Mouse (Mus musculus): ENCODE data around the gene Alkbh3. TPM values are rescaled to one million over a fixed set of nuclear protein-coding genes. Genes with fewer than 3 reads are reported as not detected.

The Alkbh3 gene
- polyA plus RNA-seq, 1 experiment from 2014 or later = 59.2 TPM

- H3K36me3 ChIP-seq = no peaks in the 10 kb centered on the region
- H3K4me1 ChIP-seq (replicated peaks) = peaks cover 18% of the 10 kb centered on the region
- no peak overlapping the region for H3K27ac ChIP-seq
- 88% methylated on average over 2 of the region's 2 CpGs for WGBS
- peaks cover 12% of the 10 kb centered on the region for H3K27me3 ChIP-seq
- H3K9ac ChIP-seq = no peak overlapping the region
- H3K4me2 ChIP-seq = no peak overlapping the region
- H3K9me3 ChIP-seq (replicated peaks) = peaks cover under 1% of the 10 kb centered on the region; the same call in 1 of the 2 replicates
- no peak overlapping the region for H3K4me3 ChIP-seq
- ATAC-seq (replicated peaks; ENCODE audit: insufficient number of reproducible peaks, insufficient read depth, low FRiP score, low read depth) = no peak
Measured at GRCm38 (mm10) chr2:93944099-93944498, 66.5 kb downstream of the Alkbh3 start.

DNA sequence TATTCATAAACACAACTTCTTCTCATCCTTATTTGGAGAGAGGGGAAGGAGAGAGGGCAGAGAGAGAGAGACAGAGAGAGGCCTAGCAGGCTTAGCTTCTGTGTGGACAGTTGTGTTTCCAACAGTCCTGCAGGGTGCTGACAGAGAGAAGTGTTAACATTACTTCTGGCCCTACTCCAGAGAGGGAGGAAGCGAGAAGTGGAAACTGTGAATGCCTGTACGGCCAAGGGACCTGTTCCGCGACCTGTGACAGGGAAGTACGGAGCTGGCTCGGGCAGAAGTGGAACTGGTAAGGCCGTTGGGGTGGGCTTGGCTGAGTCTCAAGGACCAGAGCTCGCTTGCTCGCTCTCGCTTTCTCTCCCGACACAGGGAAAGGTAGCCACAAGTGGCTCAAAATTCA is 68.9 kb downstream of the Alkbh3 start:
- Histone ChIP-seq H3K4me2 (peak overlapping the region; percentile 56), H3K27me3 (peaks cover 15% of the 10 kb centered on the region), H3K4me3 (peak overlapping the region; percentile 24; the same call in 1 of the 2 replicates), H3K9me3 (replicated peaks) (no peaks in the 10 kb centered on the region; the same call in 1 of the 2 replicates), H3K27ac (peak overlapping the region; percentile 52; the same call in 1 of the 2 replicates), H3K9ac (no peak overlapping the region), H3K4me1 (replicated peaks) (peaks cover 26% of the 10 kb centered on the region), H3K36me3 (no peaks in the 10 kb centered on the region)
- peak; percentile 74 for ATAC-seq (replicated peaks; ENCODE audit: insufficient number of reproducible peaks, insufficient read depth, low FRiP score, low read depth)
- WGBS = 27% methylated on average over 11 of the region's 11 CpGs

- ATAC-seq (replicated peaks; ENCODE audit: insufficient number of reproducible peaks, insufficient read depth, low FRiP score, low read depth) = no peak
- H3K4me3 ChIP-seq = no peak overlapping the region
- peaks cover 18% of the 10 kb centered on the region for H3K27me3 ChIP-seq
- no peak overlapping the region for H3K9ac ChIP-seq
- H3K4me2 ChIP-seq = no peak overlapping the region
- peaks cover 26% of the 10 kb centered on the region for H3K4me1 ChIP-seq (replicated peaks)
- WGBS = 25% methylated on average over 9 of the region's 9 CpGs
- no peak overlapping the region for H3K27ac ChIP-seq
- no peaks in the 10 kb centered on the region; the same call in 1 of the 2 replicates for H3K9me3 ChIP-seq (replicated peaks)
- no peaks in the 10 kb centered on the region for H3K36me3 ChIP-seq
Measured at GRCm38 (mm10) chr2:93938534-93938933, 72.1 kb downstream of the Alkbh3 start.

Other genes with a start within 250 kb of the Alkbh3 start
- gene Ext2, start 188.2 kb downstream of the Alkbh3 start, polyA plus RNA-seq (2015; fragmentation: Nextera tagmentation; extraction: Ambion mirVana) = 57.6 and 83.1 TPM in 2 replicates
- gene Accs, start 160.9 kb downstream of the Alkbh3 start, polyA plus RNA-seq (2015; fragmentation: Nextera tagmentation; extraction: Ambion mirVana) = 5.5 and 5.9 TPM in 2 replicates
- not detected in 2 replicates for gene Accsl, start 141.7 kb downstream of the Alkbh3 start, polyA plus RNA-seq (2015; fragmentation: Nextera tagmentation; extraction: Ambion mirVana)
- 7.6 and 9.4 TPM in 2 replicates for gene Gm13889, start 53.6 kb downstream of the Alkbh3 start, polyA plus RNA-seq (2015; fragmentation: Nextera tagmentation; extraction: Ambion mirVana)
- gene Gm27027, start 14.5 kb downstream of the Alkbh3 start, polyA plus RNA-seq (2015; fragmentation: Nextera tagmentation; extraction: Ambion mirVana) = not detected in 2 replicates
- gene Hsd17b12, start 147.2 kb upstream of the Alkbh3 start, polyA plus RNA-seq (2015; fragmentation: Nextera tagmentation; extraction: Ambion mirVana) = 58.7 and 70.3 TPM in 2 replicates

Measured in heart, embryonic 15.5 days (tissue).